Mouse (Mus musculus): ENCODE results near the gene Rpap3. TPM values are rescaled to one million over a fixed set of nuclear protein-coding genes. Genes with fewer than 3 reads are reported as not detected.

Gene Rpap3
- polyA plus RNA-seq (2014; fragmentation: Illumina TruSeq; extraction: RNeasy Lipid Tissue Mini Kit (QIAGEN cat#74804); ENCODE audit: low read depth, low replicate concordance) = 18.2 TPM

GRCm38 (mm10) chr15:97705211-97706050, at the start of gene Rpap3:
Gene Rpap3, minus strand, starts transcription at chr15:97705825.

GRCm38 (mm10) chr15:97731111-97731510, 25.5 kb upstream of the Rpap3 start, which contains the start of gene Endou:
Gene Endou, minus strand, starts transcription at chr15:97731339.

Other genes with a start within 250 kb of the Rpap3 start
- gene Endou, start 25.5 kb upstream of the Rpap3 start, polyA plus RNA-seq (2014; fragmentation: Illumina TruSeq; extraction: RNeasy Lipid Tissue Mini Kit (QIAGEN cat#74804); ENCODE audit: low read depth, low replicate concordance) = 2.2 TPM
- gene Rapgef3, start 62.1 kb upstream of the Rpap3 start, polyA plus RNA-seq (2014; fragmentation: Illumina TruSeq; extraction: RNeasy Lipid Tissue Mini Kit (QIAGEN cat#74804); ENCODE audit: low read depth, low replicate concordance) = 32.2 TPM
- gene Slc48a1, start 72.7 kb upstream of the Rpap3 start, polyA plus RNA-seq (2014; fragmentation: Illumina TruSeq; extraction: RNeasy Lipid Tissue Mini Kit (QIAGEN cat#74804); ENCODE audit: low read depth, low replicate concordance) = 73.2 TPM
- 46.5 TPM for gene Hdac7, start 138.7 kb upstream of the Rpap3 start, polyA plus RNA-seq (2014; fragmentation: Illumina TruSeq; extraction: RNeasy Lipid Tissue Mini Kit (QIAGEN cat#74804); ENCODE audit: low read depth, low replicate concordance)
- 2.2 TPM for gene Vdr, start 204.8 kb upstream of the Rpap3 start, polyA plus RNA-seq (2014; fragmentation: Illumina TruSeq; extraction: RNeasy Lipid Tissue Mini Kit (QIAGEN cat#74804); ENCODE audit: low read depth, low replicate concordance)